Mouse (Mus musculus) brain, embryonic 14.5 days (tissue): ENCODE measurements around the gene Gcm2.

ENCODE experiments used
- CTCF ChIP-seq: fragments of 200-500 bp; IDR thresholded peaks from 2 replicates; pipeline ENCODE4 v1.5.1; 2012; ENCODE audit warnings: inconsistent platforms, mild to moderate bottlenecking, moderate library complexity, borderline replicate concordance; ENCODE audit not compliant: insufficient read depth, insufficient read length; ENCODE audit errors: extremely low read depth
- POLR2A ChIP-seq: fragments of 200-500 bp; IDR thresholded peaks from 2 replicates; pipeline ENCODE4 v1.6.1; 2012; ENCODE audit warnings: mild to moderate bottlenecking, inconsistent platforms, borderline replicate concordance; ENCODE audit not compliant: poor library complexity, insufficient read depth, insufficient read length, severe bottlenecking; ENCODE audit errors: extremely low read depth

GRCm38 (mm10) chr13:41073819-41074218 lies 37.0 kb downstream of the Gcm2 start:
- TF ChIP-seq CTCF (no peak), POLR2A (no peak)
